Mouse (Mus musculus) skeletal muscle tissue, adult 2 months (tissue): ENCODE measurements around the gene Thrap3.

Source experiments
- DNase-seq: peaks from one replicate; pipeline ENCODE4 v3.0.0-alpha.2; 2012; ENCODE audit warnings: low read depth, low spot score

The Thrap3 gene

GRCm38 (mm10) chr4:126146974-126147532 lies 55.5 kb downstream of the Thrap3 start:
- no peak for DNase-seq

- DNase-seq: no peak
Observed at GRCm38 (mm10) chr4:126145396-126145795, 57.2 kb downstream of the Thrap3 start.

GRCm38 (mm10) chr4:126141021-126141420 lies 61.5 kb downstream of the Thrap3 start:
- no peak for DNase-seq

GRCm38 (mm10) chr4:126137773-126138172 lies 64.8 kb downstream of the Thrap3 start:
- DNase-seq: no peak

- no peak for DNase-seq
Observed at GRCm38 (mm10) chr4:126134639-126135038, 67.9 kb downstream of the Thrap3 start.

GRCm38 (mm10) chr4:126134236-126134635 lies 68.3 kb downstream of the Thrap3 start:
- DNase-seq: no peak

GRCm38 (mm10) chr4:126132636-126133264 lies 69.8 kb downstream of the Thrap3 start:
- no peak for DNase-seq

GRCm38 (mm10) chr4:126131290-126132121 lies 71.1 kb downstream of the Thrap3 start:
- peak; percentile 64 for DNase-seq

- no peak for DNase-seq
Observed at GRCm38 (mm10) chr4:126130502-126130901, 72.1 kb downstream of the Thrap3 start.

GRCm38 (mm10) chr4:126123309-126124040 lies 79.1 kb downstream of the Thrap3 start:
- no peak for DNase-seq

- DNase-seq: no peak
Observed at GRCm38 (mm10) chr4:126120506-126120905, 82.1 kb downstream of the Thrap3 start.

GRCm38 (mm10) chr4:126120052-126120451 lies 82.5 kb downstream of the Thrap3 start:
- DNase-seq: no peak

GRCm38 (mm10) chr4:126119051-126119450 lies 83.5 kb downstream of the Thrap3 start:
- DNase-seq: no peak

GRCm38 (mm10) chr4:126118651-126119050 lies 83.9 kb downstream of the Thrap3 start:
- DNase-seq: no peak

- DNase-seq: no peak
Observed at GRCm38 (mm10) chr4:126117116-126117515, 85.4 kb downstream of the Thrap3 start.

GRCm38 (mm10) chr4:126115871-126116521 lies 86.6 kb downstream of the Thrap3 start:
- DNase-seq: no peak

- no peak for DNase-seq
Observed at GRCm38 (mm10) chr4:126115411-126115810, 87.1 kb downstream of the Thrap3 start.
